Mouse (Mus musculus) hindbrain, embryonic 14.5 days (tissue): Measurements from ENCODE around the gene Rgs16. TPM values are rescaled to one million over a fixed set of nuclear protein-coding genes. Genes with fewer than 3 reads are reported as not detected.

Source experiments
- ATAC-seq: fragments of 200-750 bp; cut with Nextera tagmentation; 2 replicates; pipeline ENCODE4 v1.8.0; 2017; ENCODE audit warnings: moderate number of reproducible peaks, mild to moderate bottlenecking, moderate TSS enrichment, moderate library complexity; ENCODE audit not compliant: low FRiP score
- DNase-seq: peaks from one replicate; pipeline ENCODE4 v3.0.0-alpha.2; 2015; ENCODE audit warnings: low spot score
- H3K27ac ChIP-seq: fragments of 300-500 bp; sonication (generic); 2 replicates; pipeline ENCODE4 v1.5.1; 2014; ENCODE audit warnings: mild to moderate bottlenecking, moderate library complexity
- H3K27me3 ChIP-seq: fragments of 300-500 bp; sonication (generic); 2 replicates; pipeline ENCODE4 v1.6.1; 2014; ENCODE audit warnings: mild to moderate bottlenecking, low read length, mixed read lengths; ENCODE audit not compliant: control insufficient read depth, insufficient read depth
- H3K36me3 ChIP-seq: fragments of 300-500 bp; sonication (generic); replicated peaks from 2 replicates; pipeline ENCODE4 v1.6.1; 2014; ENCODE audit not compliant: control insufficient read depth, insufficient read depth
- H3K4me1 ChIP-seq: fragments of 300-500 bp; sonication (generic); replicated peaks from 2 replicates; pipeline ENCODE4 v1.6.1; 2014; ENCODE audit warnings: antibody characterized with exemption, low read length, mixed read lengths; ENCODE audit not compliant: control insufficient read depth, insufficient read depth
- H3K4me2 ChIP-seq: fragments of 300-500 bp; sonication (generic); replicated peaks from 2 replicates; pipeline ENCODE4 v1.6.1; 2014; ENCODE audit warnings: mild to moderate bottlenecking, moderate library complexity
- H3K4me3 ChIP-seq: fragments of 300-500 bp; sonication (generic); replicated peaks from 2 replicates; pipeline ENCODE4 v1.5.1; 2014; ENCODE audit warnings: mild to moderate bottlenecking, low read length
- H3K9ac ChIP-seq: fragments of 300-500 bp; sonication (generic); 2 replicates; pipeline ENCODE4 v1.6.1; 2014
- H3K9me3 ChIP-seq: fragments of 300-500 bp; sonication (generic); 2 replicates; pipeline ENCODE4 v1.6.1; 2016; ENCODE audit warnings: low read length; ENCODE audit not compliant: control insufficient read depth
- WGBS: fragments of 180-500 bp; shearing (Covaris S2); extraction: QIAGEN DNeasy Blood & Tissue Kit; methylation state at CpG from one replicate; pipeline ENCODE4 v1.1.7; 2014; 5-methylcytosine and 5-hydroxymethylcytosine counted together
- polyA plus RNA-seq: library from polyadenylated mRNA; unstranded; fragments of >200 nt; fragmentation: Nextera tagmentation; extraction: Ambion mirVana; gene quantifications from 2 replicates; pipeline ENCODE4 v1.2.1, GENCODE M21; 2014

Rgs16 gene
- polyA plus RNA-seq, 1 experiment from 2014 or later: 6.5 TPM

DNA sequence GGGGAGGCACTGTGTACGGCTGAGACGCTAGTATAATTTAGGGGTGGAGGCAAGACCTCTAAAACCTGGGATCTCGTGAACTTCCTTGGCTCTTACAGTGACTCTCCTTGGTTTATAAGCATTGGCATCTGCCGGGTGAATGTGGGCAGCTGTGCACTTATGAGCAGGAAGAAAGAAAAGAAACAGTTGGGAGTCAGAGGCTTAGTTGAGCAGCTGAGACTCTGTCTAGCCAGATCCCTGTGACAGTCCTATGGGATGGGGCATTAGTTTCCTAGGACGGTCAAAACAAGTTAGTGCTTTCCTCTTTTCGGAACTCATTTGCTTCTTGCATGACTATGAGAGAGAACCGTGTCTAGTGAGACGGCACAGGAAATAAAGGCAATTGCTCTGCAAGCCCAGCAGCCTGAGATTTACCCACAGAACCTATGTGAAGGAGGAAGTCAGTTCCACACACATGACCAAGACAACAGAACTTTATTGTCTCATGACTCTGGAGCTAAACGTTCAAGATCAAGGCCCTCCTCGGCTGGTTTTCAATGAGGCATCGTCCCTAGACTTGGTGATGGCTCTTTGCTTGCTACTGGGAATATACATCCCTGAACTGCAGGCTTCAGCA is 39.6 kb upstream of the Rgs16 start:
- no peak overlapping the region for H3K9ac ChIP-seq
- DNase-seq (no peak), ATAC-seq (no peak)
- H3K4me3 ChIP-seq: no peak overlapping the region
- no peaks in the 10 kb centered on the region for H3K36me3 ChIP-seq
- no peak overlapping the region for H3K4me2 ChIP-seq
- H3K27ac ChIP-seq: no peak overlapping the region
- H3K27me3 ChIP-seq: no peaks in the 10 kb centered on the region
- H3K9me3 ChIP-seq: no peaks in the 10 kb centered on the region
- peaks cover 19% of the 10 kb centered on the region for H3K4me1 ChIP-seq
- 83% methylated on average over 11 of the region's 11 CpGs for WGBS

- H3K27me3 ChIP-seq: no peaks in the 10 kb centered on the region
- H3K9ac ChIP-seq: no peak overlapping the region
- no peaks in the 10 kb centered on the region for H3K9me3 ChIP-seq
- WGBS: 94% methylated on average over 1 of the region's 1 CpGs
- DNase-seq (no peak), ATAC-seq (no peak)
- H3K4me3 ChIP-seq: no peak overlapping the region
- no peaks in the 10 kb centered on the region for H3K36me3 ChIP-seq
- no peak overlapping the region for H3K4me2 ChIP-seq
- H3K4me1 ChIP-seq: peaks cover 19% of the 10 kb centered on the region
- no peak overlapping the region for H3K27ac ChIP-seq
Measured at GRCm38 (mm10) chr1:153701461-153701860, 38.7 kb upstream of the Rgs16 start.

GRCm38 (mm10) chr1:153702166-153702852 is 37.8 kb upstream of the Rgs16 start:
- no peak overlapping the region for H3K4me3 ChIP-seq
- H3K9ac ChIP-seq: no peak overlapping the region
- H3K9me3 ChIP-seq: no peaks in the 10 kb centered on the region
- ATAC-seq: no peak
- 82% methylated on average over 8 of the region's 8 CpGs for WGBS
- H3K27ac ChIP-seq: no peak overlapping the region
- no peak overlapping the region for H3K4me2 ChIP-seq
- peaks cover 19% of the 10 kb centered on the region for H3K4me1 ChIP-seq
- no peak for DNase-seq
- no peaks in the 10 kb centered on the region for H3K27me3 ChIP-seq
- no peaks in the 10 kb centered on the region for H3K36me3 ChIP-seq

GRCm38 (mm10) chr1:153702853-153703410 is 37.2 kb upstream of the Rgs16 start:
- no peak overlapping the region for H3K9ac ChIP-seq
- no peak for DNase-seq
- H3K27me3 ChIP-seq: no peaks in the 10 kb centered on the region
- no peak overlapping the region for H3K4me3 ChIP-seq
- ATAC-seq: peak; percentile 32
- H3K9me3 ChIP-seq: no peaks in the 10 kb centered on the region
- H3K36me3 ChIP-seq: no peaks in the 10 kb centered on the region
- H3K4me2 ChIP-seq: no peak overlapping the region
- peaks cover 19% of the 10 kb centered on the region for H3K4me1 ChIP-seq
- WGBS: 29% methylated on average over 8 of the region's 8 CpGs
- H3K27ac ChIP-seq: peak overlapping the region; percentile 24; the same call in 1 of the 2 replicates

DNA sequence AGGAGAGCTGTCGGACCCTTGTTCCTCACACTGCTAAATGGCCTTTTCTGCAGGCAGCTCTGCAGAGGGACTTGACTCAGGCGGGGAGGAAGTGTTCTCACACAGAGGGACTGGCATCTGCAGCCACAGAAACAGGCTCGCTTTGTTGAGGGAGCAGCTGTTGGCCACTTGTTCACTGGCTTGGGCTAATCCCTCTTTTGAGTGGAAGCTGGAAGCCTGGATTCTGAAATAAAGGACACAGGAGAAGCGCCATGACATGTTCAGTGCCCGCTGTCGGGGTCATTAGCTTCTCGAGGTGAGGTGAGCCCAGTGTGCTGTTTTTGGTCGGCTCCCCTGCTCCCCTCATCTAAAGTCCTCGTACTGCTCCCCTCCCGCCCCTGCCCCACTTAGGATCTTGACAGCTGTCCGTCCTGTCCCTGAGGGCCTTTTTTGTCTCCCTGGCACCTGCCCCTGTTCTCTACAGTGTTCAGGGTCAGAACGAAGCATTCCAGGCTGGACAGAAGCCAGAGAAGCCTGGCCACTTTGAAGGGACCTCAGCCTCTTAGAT is 36.6 kb upstream of the Rgs16 start:
- H3K9me3 ChIP-seq: no peaks in the 10 kb centered on the region
- H3K36me3 ChIP-seq: no peaks in the 10 kb centered on the region
- H3K4me3 ChIP-seq: no peak overlapping the region
- H3K27me3 ChIP-seq: no peaks in the 10 kb centered on the region
- peak overlapping the region; percentile 24; the same call in 1 of the 2 replicates for H3K27ac ChIP-seq
- H3K4me2 ChIP-seq: no peak overlapping the region
- WGBS: 4% methylated on average over 12 of the region's 12 CpGs
- 0 out of 2 replicates have a peak overlapping the region, but pooled peaks have one; percentile 12 for H3K9ac ChIP-seq
- peak; percentile 53 for DNase-seq
- ATAC-seq: peak; percentile 55
- peaks cover 19% of the 10 kb centered on the region for H3K4me1 ChIP-seq

DNA sequence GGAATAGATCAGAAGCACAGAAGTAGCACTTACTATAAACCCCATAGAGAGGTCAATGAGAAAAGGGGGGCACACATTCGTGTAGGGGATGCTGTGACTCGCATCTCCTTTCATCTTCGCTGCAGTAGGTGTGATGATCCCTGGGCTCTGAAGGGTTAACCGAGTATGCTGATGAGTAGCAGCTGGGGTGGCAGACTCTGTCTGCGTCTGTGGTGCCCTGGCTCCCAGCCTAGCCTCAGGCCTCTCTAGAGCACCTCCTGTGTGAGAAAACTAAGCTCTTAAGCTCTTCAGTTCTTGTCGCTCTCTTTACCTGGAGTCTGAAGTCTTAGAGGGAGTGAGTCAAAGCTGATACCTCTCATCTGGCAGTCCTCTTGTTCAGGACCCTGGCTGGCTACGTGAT is 36.0 kb upstream of the Rgs16 start:
- 14% methylated on average over 7 of the region's 7 CpGs for WGBS
- peaks cover 19% of the 10 kb centered on the region for H3K4me1 ChIP-seq
- H3K4me2 ChIP-seq: no peak overlapping the region
- no peak overlapping the region for H3K4me3 ChIP-seq
- DNase-seq: peak; percentile 44
- no peak overlapping the region for H3K27ac ChIP-seq
- no peaks in the 10 kb centered on the region for H3K9me3 ChIP-seq
- no peak overlapping the region for H3K9ac ChIP-seq
- no peaks in the 10 kb centered on the region for H3K27me3 ChIP-seq
- 0 out of 2 replicates have a peak, but pooled peaks have one; percentile 22 for ATAC-seq
- no peaks in the 10 kb centered on the region for H3K36me3 ChIP-seq

GRCm38 (mm10) chr1:153704996-153705395 is 35.2 kb upstream of the Rgs16 start:
- no peaks in the 10 kb centered on the region for H3K27me3 ChIP-seq
- H3K36me3 ChIP-seq: no peaks in the 10 kb centered on the region
- H3K27ac ChIP-seq: no peak overlapping the region
- WGBS: 25% methylated on average over 3 of the region's 3 CpGs
- no peak overlapping the region for H3K4me2 ChIP-seq
- no peaks in the 10 kb centered on the region for H3K9me3 ChIP-seq
- ATAC-seq: no peak
- H3K9ac ChIP-seq: no peak overlapping the region
- H3K4me1 ChIP-seq: peaks cover 19% of the 10 kb centered on the region
- no peak overlapping the region for H3K4me3 ChIP-seq
- DNase-seq: no peak

GRCm38 (mm10) chr1:153708626-153709025 is 31.5 kb upstream of the Rgs16 start:
- Histone ChIP-seq H3K27ac (no peak overlapping the region), H3K36me3 (no peaks in the 10 kb centered on the region), H3K9ac (no peak overlapping the region), H3K4me1 (peaks cover 8% of the 10 kb centered on the region), H3K4me3 (no peak overlapping the region), H3K27me3 (no peaks in the 10 kb centered on the region), H3K9me3 (no peaks in the 10 kb centered on the region), H3K4me2 (no peak overlapping the region)
- DNase-seq: no peak
- no peak for ATAC-seq
- WGBS: 87% methylated on average over 5 of the region's 5 CpGs

GRCm38 (mm10) chr1:153709451-153709850 is 30.7 kb upstream of the Rgs16 start:
- no peak for DNase-seq

More at GRCm38 (mm10) chr1:153709451-153709850, 30.7 kb upstream of the Rgs16 start:
- Histone ChIP-seq H3K9me3 (no peaks in the 10 kb centered on the region), H3K27ac (no peak overlapping the region), H3K4me2 (no peak overlapping the region), H3K27me3 (no peaks in the 10 kb centered on the region), H3K36me3 (no peaks in the 10 kb centered on the region), H3K4me1 (0 out of 2 replicates have a peak, but pooled peaks cover under 1% of the 10 kb centered on the region), H3K4me3 (no peak overlapping the region), H3K9ac (no peak overlapping the region)
- ATAC-seq: no peak
- WGBS: 75% methylated on average over 5 of the region's 5 CpGs
